Mouse (Mus musculus) urinary bladder, postnatal 10 days (tissue): ENCODE data around the gene Erp29.
"Not testable (repeated sequence)": the region's sequence is repeated elsewhere in the genome, so short reads cannot be mapped to it uniquely, and the experiment has no call there.

Experiments used
- DNase-seq: peaks from one replicate; pipeline ENCODE4 v3.0.0; 2022; ENCODE audit warnings: low spot score

The Erp29 gene

GRCm38 (mm10) chr5:121452026-121452869 lies at the start of gene Erp29:
Gene Erp29 (minus strand): TSS chr5:121452506.
- peak; percentile 97 for DNase-seq

- DNase-seq, result not testable (repeated sequence)
These were observed 49.2 kb upstream of the Erp29 start for GRCm38 (mm10) chr5:121501424-121501996.

GRCm38 (mm10) chr5:121500719-121501118 lies 48.4 kb upstream of the Erp29 start:
- DNase-seq, result no peak

GRCm38 (mm10) chr5:121493305-121493704 lies 41.0 kb upstream of the Erp29 start:
- DNase-seq, result no peak

- DNase-seq, result no peak
These were observed 32.5 kb upstream of the Erp29 start for GRCm38 (mm10) chr5:121484801-121485200.

GRCm38 (mm10) chr5:121477680-121478079 lies 25.4 kb upstream of the Erp29 start:
- DNase-seq, result no peak

GRCm38 (mm10) chr5:121476040-121476439 lies 23.7 kb upstream of the Erp29 start:
- no peak for DNase-seq

- DNase-seq, result no peak
These were observed 22.3 kb upstream of the Erp29 start for GRCm38 (mm10) chr5:121474610-121475009.

- DNase-seq, result no peak
These were observed 20.1 kb upstream of the Erp29 start for GRCm38 (mm10) chr5:121472411-121472810.

- DNase-seq, result no peak
These were observed 17.3 kb upstream of the Erp29 start for GRCm38 (mm10) chr5:121469566-121469965.

- no peak for DNase-seq
These were observed 11.4 kb upstream of the Erp29 start for GRCm38 (mm10) chr5:121463601-121464250.

- no peak for DNase-seq
These were observed 10.7 kb upstream of the Erp29 start for GRCm38 (mm10) chr5:121462967-121463366.

GRCm38 (mm10) chr5:121462171-121462502 lies 9.8 kb upstream of the Erp29 start:
- no peak for DNase-seq

- DNase-seq, result no peak
These were observed 9.2 kb upstream of the Erp29 start for GRCm38 (mm10) chr5:121461339-121462170.

- no peak for DNase-seq
These were observed 3.4 kb upstream of the Erp29 start for GRCm38 (mm10) chr5:121455510-121456265.

- no peak for DNase-seq
These were observed 2.1 kb upstream of the Erp29 start for GRCm38 (mm10) chr5:121454503-121454782.

GRCm38 (mm10) chr5:121453743-121454502 lies 1.6 kb upstream of the Erp29 start:
- no peak for DNase-seq

- no peak for DNase-seq
These were observed 600 bp upstream of the Erp29 start for GRCm38 (mm10) chr5:121452906-121453305.

- no peak for DNase-seq
These were observed 671 bp downstream of the Erp29 start, which contains the start of gene Tmem116 for GRCm38 (mm10) chr5:121451644-121452025. Gene Tmem116 (plus strand): TSS chr5:121451893.

GRCm38 (mm10) chr5:121451203-121451602 lies 1.1 kb downstream of the Erp29 start:
- DNase-seq, result no peak

- DNase-seq, result no peak
These were observed 1.8 kb downstream of the Erp29 start for GRCm38 (mm10) chr5:121450476-121450875.
